Mouse (Mus musculus): ENCODE data around the gene Traf7. TPM values are rescaled to one million over a fixed set of nuclear protein-coding genes. Genes with fewer than 3 reads are reported as not detected.

Traf7 gene
- polyA plus RNA-seq, 3 experiments from 2014 or later, result 45.5 to 54.2 (median 53.7) TPM

DNA sequence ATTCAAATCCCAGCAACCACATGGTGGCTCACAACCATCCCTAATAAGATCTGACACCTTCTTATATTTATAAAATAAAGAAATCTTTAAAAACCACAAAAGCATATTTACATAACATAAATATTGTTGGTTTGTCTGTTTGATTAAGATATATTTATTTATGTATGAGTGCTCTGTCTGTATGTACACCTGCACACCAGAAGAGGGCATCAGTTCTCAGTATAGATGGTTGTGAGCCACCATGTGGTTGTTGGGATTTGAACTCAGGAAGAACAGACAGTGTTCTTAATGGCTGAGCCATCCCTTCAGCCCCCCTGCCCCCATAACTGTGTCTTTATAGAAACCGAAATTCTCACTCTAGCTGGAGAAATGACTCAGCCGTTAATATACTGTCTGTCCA, 17.5 kb upstream of the Traf7 start:
- ATAC-seq, result no peak

DNA sequence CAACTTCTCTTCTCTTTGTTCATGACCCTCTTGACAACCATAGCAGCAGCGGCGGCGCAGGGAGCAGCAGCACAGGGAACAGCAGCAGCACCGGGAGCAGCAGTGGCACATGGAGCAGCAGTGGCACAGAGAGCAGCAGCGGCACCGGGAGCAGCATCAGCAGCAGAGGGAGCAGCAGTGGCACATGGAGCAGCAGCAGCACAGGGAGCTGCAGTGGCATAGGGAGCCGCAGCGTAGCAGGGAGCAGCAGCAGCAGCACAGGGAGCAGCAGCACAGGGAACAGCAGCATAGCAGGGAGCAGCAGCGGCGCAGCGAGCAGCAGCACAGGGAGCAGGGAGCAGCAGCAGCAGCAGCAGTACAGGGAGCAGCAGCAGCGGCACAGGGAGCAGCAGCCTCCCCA, 16.9 kb upstream of the Traf7 start:
- ATAC-seq, result no peak

DNA sequence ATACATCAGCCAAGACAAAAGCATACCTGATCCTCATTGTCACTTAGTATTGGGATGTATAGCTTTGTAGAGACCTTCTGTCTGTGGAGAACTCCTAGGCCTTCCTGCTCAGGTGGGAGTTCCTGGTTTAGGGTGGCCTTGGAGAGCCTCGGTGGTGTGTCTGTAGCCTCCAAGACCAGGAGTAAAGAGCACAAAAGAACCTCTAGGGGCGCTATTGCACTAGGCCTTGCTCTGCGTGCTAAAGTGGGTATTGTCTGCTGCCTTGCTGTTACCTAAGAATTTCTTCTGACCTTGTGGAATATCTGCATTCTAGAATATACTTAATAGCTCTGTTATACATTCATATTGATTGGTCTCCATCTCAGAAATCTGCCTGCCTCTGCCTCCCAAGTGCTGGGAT, 12.6 kb upstream of the Traf7 start:
- no peak for ATAC-seq

DNA sequence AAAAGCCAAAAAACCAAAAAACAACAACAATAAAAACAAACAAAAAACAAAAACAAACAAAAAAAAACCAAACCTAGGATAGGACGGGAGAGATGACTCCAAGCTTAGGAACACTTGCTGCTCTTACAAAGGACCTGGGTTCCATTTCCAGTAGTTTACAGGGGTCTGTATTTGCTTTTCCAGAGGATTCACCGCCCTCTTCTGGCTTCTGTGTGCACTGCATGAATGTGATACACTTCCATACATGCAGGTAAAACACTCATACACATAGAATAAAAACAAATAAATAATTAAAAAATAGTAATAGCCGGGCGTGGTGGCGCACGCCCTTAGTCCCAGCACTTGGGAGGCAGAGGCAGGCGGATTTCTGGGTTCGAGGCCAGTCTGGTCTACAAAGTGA, 11.2 kb upstream of the Traf7 start:
- no peak for ATAC-seq

DNA sequence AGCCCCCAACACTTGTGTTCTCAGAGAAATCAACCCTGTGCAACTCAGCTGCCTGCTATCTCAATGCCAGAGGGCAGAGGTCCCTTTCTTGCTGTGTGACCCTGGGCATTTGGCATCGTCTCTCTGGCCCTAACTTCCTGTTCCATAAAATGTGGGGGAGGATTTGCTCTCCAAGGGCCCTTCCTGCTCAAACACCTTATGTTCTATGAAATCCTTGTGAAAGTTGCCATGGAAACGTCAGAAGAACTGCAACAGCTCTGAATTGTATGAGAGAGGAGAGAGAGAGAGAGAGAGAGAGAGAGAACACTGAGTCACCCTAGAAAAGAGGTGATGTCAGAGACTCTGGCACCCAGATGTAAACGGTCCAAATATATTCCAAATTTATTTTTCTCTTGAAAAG, 9.8 kb upstream of the Traf7 start:
- ATAC-seq, result no peak

DNA sequence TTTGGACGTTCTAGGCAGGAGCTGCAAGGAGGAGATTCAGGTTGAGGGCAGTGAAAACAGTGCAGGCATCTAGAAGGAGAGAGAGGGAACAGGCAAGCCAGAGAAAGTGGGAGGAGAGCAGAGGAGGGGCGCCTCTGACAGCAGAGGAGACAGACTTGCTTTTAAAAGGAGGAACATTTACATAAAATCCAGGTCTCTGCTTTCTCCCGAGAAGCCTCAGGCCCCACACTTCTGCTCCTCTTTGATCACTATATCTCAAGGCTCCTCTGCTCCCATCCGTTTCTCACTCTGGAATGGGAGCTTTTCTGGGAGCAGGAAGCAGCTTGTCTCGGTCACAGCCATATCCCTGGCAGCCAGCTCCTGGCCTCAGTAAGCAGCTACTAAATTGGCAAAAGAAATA, 7.6 kb upstream of the Traf7 start:
- ATAC-seq, result no peak

DNA sequence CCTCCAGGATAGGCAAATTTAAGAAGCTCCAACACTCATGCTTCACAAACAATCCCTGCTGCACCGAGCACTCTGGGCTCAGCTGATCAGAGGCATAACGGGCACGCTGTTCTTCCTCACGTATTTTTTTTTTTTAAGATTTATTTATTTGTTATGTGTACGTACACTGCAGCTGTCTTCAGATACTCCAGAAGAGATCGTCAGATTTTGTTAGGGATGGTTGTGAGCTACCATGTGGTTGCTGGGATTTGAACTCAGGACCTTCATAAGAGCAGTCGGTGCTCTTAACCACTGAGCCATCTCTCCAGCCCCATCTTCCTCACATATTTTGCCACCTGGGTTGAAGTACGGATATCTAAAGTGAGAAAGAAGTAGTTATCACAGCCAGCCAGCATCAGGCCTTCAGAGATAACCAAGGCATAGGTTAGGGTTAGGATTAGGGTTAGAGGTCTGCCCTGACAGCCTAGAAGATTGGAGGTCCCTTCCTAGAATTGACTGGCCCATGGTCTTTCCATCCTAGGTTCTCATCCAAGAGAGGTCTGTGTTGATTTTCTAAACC, 6.5 kb upstream of the Traf7 start, which contains the start of gene Rab26:
TSS of gene Rab26 (minus strand) at position 51 of the 559 bp plus-strand sequence.
- ATAC-seq, result no peak

DNA sequence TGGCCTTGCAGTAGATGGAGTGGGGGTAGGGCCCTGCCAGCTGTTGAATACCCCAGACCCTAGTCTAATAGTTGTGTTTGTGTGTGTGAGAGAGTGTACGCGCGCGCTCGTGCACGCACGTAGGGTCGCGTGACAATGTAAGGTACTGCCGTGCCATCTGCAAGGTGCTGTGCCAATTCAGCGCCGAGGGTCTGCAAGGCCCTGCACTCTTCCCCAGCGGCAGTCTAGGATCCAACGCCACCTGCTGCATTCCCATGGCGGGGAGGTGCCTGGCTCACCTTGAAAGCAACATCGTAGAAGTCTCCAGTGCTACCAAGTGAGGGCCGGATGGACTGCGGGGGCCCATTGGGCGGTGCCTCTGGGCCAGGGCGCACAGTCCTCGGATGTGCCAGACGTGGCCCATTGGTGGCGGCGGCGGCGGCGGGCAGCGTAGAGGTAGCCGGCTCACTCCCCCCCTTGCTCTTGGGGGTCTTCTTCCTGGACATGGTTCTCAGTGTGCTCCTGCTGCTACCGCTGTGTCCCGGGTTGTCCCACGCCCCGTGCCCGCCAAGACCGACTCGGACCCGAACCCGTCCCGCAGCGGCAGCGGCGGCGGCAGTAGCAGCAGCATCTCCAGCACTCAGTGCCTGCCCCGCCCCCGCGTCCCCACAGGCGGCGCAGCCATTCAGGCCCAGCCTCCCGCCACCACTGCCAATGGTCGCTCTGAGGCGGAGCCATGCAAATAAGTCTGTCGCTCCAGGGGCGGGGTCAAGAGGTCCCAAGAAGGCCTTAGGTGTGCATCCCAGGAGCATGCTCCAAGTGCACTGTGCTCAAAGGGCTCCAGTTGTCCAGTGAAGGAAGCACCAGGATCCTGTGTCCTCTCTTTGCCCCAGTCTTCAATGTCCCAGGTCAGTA, 5.6 kb upstream of the Traf7 start:
- ATAC-seq, result peak; percentile 77

DNA sequence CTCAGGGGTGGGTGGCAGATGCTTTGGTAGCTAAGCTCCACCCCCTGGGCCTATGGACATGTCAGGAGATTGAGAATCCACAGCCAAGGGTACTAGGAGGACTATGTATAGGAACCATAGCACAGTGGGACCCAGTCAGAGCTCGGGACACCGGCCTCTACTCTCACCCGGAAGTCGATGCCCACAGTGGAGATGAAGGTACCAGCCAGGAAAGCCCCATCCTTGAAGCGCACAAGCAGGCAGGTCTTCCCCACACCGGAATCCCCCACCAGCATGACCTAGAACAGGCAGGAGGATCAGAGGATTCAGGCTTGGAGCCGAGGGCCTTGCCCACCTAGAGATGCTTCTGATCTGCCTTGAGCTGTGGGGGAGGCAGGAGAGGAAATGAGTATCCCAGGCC, 4.3 kb upstream of the Traf7 start:
- ATAC-seq, result no peak

DNA sequence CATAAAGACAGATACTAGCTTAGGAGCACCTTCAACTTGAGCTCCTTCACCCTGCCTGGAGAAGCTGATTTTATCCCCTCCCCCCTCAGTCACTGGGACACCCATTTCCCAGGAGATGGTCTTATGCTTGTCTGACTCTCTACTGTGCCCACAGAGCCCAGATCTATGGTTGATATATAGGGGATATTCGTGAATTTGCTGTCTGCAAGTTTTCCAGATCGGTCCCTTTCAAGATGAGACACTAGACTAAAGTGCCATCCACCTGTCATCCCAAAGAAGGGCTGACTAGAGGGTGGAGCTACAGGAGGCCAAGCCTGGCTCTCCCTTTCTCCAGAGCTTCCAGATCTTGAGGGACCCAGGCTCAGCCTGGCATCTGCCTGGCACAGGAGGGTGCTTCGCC, 3.3 kb upstream of the Traf7 start:
- no peak for ATAC-seq

DNA sequence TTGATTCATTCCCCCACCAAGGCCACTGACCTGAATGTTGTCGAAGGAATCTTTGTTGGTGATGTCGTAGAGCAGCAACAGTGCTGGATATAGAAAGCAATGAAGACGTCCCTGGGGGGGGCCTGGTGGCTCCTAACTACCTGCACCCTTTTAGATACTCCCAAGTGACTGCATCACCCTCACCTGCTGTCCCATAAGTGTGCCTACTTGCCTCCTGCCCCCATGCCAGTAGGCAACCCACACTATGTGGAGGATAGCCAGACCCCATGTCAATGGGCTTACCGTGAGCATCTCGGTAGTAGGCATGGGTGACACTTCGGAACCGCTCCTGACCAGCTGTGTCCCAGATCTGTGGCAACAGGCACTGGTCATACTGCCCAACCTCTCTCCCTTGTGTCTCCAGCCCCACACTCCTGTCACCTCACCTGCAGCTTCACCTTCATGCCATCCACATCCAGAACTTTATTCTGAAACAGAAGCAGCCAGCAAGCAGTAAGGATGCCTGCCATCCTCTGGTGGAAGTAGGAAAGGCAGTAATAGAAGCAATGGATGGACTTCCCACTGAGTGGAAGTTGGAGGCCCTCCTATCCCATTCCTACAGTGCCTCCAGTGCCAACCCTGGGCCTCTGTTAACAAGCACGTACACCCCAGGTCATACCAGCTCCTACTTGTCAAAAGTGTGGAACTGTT, 2.8 kb upstream of the Traf7 start:
- ATAC-seq, result no peak

DNA sequence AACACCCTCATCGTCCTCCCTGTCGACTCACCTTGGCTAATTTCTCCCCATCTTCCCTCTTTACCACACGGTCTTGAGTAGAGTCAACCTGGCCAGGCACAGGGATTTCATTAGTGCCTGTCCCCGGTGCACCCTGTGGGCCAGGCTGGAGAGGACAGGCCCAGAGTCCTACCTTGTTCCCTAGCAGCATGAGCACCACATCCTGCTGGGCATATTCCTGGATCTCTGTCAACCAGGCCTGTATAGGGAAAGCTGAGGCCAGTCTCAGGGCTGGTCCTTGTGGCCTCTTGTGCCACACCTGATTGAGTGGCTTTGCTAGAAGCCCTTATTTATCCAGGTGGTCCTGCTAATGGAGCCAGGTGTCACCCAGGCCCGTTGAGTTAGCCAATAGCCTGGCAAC, 2.1 kb upstream of the Traf7 start:
- no peak for ATAC-seq

DNA sequence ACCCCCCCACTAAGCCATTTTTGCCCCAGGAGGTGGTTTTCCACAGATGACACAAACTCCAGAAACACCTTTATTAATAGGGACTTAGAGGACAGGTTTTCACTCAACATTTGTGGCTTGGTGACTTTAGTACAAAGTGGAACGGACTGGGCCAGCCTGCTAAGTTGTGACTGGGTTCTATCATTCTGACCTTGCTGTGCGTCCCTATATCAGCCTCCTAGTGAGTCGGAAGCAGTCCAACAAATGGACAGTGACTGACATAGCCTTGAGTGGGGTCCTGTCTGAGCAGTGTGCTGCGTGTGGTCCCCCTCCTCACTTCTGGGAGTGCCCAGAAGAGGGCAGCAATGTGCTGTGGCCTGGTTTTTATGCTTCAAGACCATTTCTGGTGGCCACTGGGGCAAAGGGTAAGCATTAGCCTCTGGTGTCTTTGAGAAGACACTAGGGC, 1.3 kb upstream of the Traf7 start:
- no peak for ATAC-seq

DNA sequence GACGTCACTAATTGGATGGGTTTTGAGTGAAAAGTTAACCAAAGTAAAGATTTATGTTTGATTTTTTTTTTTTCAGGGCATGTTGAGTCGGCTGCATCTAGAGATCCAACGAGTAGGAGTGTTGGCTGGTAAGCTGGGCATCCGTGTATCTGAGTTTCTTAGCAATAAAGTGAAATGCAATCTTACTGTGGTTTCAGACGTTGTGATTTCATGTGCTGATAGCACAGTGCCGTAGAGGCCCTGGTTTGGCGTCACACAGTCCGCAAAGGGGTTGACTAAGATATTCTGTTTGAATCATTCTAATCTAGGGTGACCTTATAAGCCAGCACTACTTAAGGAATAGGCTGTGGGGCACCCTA, 801 bp upstream of the Traf7 start:
- ATAC-seq, result no peak

DNA sequence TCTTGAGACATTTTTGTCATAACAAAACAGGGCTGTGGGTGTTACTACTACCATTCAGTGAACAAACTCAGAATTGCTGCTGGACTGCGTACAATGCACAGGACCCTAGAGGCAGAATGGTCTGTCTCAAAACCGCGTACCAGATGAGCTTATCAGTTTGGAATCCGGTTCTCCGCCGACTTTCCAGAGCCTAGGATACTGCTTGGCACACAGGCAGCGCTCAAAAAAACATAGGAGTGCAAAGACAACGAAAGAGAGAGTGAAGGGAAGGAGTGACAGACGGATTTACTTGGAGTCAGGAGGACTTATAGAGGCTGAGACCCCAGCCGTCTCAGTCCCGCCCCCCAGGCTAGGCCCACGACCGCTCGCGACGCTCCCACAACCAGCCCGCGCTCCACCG, 423 bp downstream of the Traf7 start:
- ATAC-seq, result no peak

DNA sequence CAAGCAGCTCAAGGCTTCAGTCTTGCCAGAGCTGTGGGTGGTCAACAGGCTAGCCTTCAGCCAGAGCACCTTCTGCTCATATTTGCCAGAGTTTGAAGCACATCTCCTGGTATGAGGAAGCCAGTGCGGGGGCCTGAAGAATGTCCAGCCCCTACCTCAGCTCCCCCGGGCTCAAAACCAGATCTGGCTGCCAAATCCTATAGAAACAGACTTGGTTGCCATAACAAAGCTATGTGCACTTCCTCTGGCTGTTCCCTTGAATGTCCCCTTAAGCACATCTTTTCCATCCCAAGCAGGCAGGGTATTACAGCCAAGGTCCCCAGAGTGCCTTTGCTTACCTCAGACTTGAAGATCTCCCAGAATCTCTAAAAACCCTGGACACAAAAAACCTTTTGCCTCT, 3.0 kb downstream of the Traf7 start:
- no peak for ATAC-seq

DNA sequence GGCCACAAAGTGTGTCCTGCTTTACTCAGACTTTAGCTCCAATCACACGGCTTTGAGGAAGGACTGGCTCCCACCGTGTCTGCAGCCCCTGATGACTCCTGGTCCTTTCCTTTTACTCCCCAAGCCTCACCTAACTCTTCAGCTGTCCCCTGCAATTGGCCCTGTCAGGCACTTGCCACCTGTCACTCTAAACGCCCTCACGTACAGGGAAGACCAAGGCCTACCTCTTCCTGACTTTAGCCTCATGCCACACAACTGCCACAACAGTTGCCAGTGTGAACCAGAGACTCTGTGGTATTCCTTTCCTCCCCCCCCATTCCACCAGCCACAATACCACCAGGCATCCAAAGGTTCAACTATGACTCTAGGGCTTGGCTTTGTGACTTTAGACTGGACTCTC, 7.3 kb downstream of the Traf7 start:
- no peak for ATAC-seq

DNA sequence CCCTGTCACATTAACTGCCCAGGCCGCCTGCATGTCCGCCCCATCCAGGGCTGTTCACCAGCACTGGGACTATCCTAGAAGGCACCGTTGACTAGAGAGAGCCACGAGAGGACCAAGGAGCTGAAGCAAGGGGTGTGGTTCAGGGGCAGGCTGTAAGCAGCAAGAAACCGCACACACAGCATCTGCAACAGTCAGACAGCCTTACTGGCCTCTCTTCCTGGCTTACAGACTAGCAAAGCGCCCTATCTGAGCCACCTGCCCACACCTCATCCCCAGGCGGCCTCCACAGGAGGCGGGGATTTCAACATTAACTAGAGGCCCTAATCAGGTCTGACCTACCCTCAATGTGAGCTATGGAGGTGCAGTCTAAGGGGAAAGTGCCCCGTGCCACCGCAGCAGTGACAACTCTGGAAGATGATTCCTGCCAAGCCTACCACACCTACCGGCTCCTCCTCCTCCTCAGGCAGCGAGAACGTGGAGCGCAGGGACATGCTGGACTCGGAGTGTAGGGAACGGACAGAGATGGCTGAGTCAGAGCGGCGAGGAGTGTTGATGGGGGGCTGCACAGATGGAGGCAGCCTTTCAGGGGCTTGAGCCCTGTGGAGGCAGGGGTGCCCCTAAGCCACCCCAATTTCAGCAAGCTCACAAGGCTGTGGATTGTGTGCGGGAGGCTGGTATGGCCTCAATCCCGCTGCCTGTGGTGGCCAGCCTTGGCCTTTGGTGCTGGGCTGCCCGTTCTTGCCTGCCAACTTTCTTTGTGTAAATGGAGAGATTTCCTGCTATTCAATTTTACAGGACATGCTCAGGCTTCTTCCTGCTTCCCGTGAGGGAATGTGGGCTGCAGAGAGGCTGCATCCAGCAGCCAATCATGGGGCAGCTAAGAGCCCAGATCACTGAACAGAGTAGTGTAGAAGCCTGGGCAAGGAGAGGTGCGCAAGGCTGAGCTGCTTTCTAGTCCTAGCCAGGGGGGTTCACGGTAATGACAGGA, 13.2 kb downstream of the Traf7 start:
- ATAC-seq, result no peak

DNA sequence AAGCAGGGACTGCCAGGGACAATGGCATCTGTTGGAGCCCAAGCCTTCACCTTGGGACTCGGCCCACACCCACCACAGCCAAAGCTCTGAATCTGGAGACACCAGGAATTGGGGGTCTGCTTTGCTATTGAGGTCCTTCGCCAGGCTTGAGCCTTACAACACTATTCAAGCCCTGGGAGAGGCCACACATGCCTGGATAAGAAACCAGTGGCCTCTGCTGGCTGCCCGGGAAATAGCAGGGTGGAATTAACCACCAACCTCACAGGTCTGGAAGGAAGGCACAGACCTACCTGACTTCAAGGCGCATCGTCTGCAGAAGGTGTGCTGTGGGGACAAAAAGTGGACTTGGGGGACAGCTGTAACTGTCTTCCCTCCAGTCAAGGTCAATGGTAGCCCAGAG, 14.1 kb downstream of the Traf7 start:
- ATAC-seq, result no peak

DNA sequence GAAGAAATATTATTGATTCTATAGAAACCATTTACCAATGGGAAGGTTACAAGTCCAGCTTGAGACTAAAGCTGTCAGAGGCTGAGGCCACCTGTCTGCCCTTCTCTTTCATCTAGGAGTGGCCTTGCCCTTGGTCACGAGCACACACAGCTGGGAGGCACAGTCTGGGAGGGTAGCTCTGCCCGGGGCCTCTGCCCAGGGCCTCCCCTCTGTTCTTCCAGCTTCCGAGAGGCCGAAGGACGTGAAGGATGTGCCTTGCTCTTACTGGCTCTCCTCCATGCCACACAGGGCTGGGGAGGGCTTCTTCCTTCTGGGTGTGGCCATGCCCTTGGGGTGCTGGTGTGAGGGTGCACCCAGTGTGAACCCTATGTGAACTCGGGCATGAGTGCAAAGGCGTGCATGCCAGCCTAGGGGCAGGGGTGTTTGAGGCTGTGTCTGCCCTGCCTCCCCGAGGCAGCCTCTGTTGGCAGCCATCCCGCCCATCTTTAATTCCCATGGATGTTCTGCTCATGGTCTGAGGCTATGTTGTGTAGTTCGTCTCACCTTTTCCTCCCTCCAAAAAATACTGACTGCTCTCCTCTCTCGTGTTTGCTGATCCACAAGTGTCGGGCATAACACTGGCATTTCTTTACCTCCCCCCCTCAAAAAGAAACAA, 19.8 kb downstream of the Traf7 start:
- no peak for ATAC-seq

DNA sequence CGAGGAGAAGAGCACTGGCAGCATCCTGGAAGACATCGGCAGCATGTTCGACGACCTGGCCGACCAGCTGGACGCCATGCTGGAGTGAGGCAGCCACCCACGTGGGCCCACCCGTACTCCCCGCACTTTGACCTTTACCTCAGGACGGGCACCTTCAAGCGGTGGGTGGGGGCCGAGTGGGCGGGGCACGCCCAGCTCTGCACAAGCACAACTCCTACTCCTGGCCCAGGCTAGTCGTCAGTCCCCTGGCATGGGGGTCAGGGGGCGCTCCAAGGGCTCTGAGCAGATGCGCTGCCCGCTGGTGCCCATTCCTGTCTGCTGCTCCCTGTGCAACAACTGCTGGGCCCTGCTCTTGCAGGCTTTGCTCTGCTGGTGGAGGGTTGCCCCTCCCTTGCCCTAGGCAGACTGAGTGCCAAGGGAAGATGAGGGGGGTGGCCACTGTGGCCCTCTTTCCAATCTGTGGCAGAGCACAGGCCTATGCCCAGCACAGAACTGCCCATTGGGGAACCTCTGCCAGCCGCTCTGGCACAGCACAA, 20.5 kb downstream of the Traf7 start:
- no peak for ATAC-seq

Data from inflammation-experienced regulatory T-cells, adult 6 months (primary cell).